Mouse (Mus musculus): ENCODE data around the gene Ntn4. TPM values are rescaled to one million over a fixed set of nuclear protein-coding genes. Genes with fewer than 3 reads are reported as not detected.
"Not testable (repeated sequence)": the region's sequence is repeated elsewhere in the genome, so short reads cannot be mapped to it uniquely, and the experiment has no call there.

Gene Ntn4
- polyA plus RNA-seq, 2 experiments, result 1.4 to 3.6 TPM

DNA sequence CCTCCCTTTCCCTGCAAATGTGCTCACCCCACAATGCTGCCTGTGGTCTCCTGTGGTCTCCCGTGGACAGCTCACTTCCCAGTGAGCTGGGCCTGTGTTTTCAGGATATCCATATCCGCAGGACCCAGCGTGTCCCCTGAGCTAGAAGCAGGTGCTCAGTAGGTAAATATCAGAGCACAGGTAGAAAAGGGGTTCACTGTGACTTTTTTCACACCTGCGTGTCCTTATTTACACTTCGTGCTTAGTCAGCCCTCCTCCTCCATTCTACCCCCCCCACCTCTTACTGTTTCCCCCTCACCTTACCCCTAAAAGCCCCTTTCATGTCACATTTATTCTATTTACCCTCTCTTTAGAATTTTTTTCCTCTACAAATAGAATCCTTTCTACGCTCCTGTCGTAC is 42.7 kb downstream of the Ntn4 start:
- 86% methylated on average over 7 of the region's 7 CpGs for WGBS
- no peaks in the 10 kb centered on the region for H3K27me3 ChIP-seq (ENCODE audit: control insufficient read depth, insufficient read depth, low read length)
- DNase-seq (ENCODE audit: low spot score) (no peak), ATAC-seq (ENCODE audit: low FRiP score, low read depth) (no peak)
- no peak overlapping the region for H3K9ac ChIP-seq (ENCODE audit: low read depth, low read length, severe bottlenecking)
- TF ChIP-seq POLR2A (IDR thresholded peaks at IDR 0.05; ENCODE audit: borderline replicate concordance, extremely low read depth, insufficient read depth, insufficient read length), result no peak
- no peaks in the 10 kb centered on the region for H3K9me3 ChIP-seq (ENCODE audit: control insufficient read depth, low read length)
- H3K36me3 ChIP-seq (ENCODE audit: control insufficient read depth, insufficient read depth, low read length), result no peaks in the 10 kb centered on the region
- no peak overlapping the region for H3K4me2 ChIP-seq (replicated peaks; ENCODE audit: low read depth, low read length, severe bottlenecking)
- peaks cover 20% of the 10 kb centered on the region for H3K4me1 ChIP-seq (ENCODE audit: control insufficient read depth, insufficient read depth, low read length)
- no peak overlapping the region for H3K4me3 ChIP-seq (replicated peaks; ENCODE audit: low read length)
- H3K27ac ChIP-seq (replicated peaks; ENCODE audit: low read depth, low read length), result no peak overlapping the region

DNA sequence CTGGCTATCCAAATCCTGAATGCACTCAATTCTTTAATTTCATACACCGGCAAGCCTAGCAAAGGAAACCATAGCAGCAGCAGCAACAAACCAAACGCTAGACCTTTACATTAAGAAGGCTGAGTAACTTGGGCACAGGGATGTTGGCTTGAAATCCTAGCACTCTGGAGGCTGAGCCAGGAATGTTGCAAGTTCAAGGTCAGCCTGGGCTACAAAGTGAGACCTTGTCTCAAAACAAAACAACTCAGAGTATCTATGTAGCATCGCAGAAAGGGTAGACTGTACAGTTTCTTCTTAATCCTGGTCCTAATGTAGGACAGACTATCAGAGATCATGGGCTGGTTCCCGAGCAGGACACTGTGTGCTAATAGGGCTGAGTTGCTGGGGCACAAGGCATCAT is 43.4 kb downstream of the Ntn4 start:
- no peaks in the 10 kb centered on the region for H3K27me3 ChIP-seq (ENCODE audit: control insufficient read depth, insufficient read depth, low read length)
- DNase-seq (ENCODE audit: low spot score) (no peak), ATAC-seq (ENCODE audit: low FRiP score, low read depth) (no peak)
- H3K9ac ChIP-seq (ENCODE audit: low read depth, low read length, severe bottlenecking), result no peak overlapping the region
- H3K27ac ChIP-seq (replicated peaks; ENCODE audit: low read depth, low read length), result no peak overlapping the region
- TF ChIP-seq POLR2A (IDR thresholded peaks at IDR 0.05; ENCODE audit: borderline replicate concordance, extremely low read depth, insufficient read depth, insufficient read length), result no peak
- H3K9me3 ChIP-seq (ENCODE audit: control insufficient read depth, low read length), result no peaks in the 10 kb centered on the region
- no peaks in the 10 kb centered on the region for H3K36me3 ChIP-seq (ENCODE audit: control insufficient read depth, insufficient read depth, low read length)
- 92% methylated on average over 4 of the region's 4 CpGs for WGBS
- no peak overlapping the region for H3K4me2 ChIP-seq (replicated peaks; ENCODE audit: low read depth, low read length, severe bottlenecking)
- no peak overlapping the region for H3K4me3 ChIP-seq (replicated peaks; ENCODE audit: low read length)
- H3K4me1 ChIP-seq (ENCODE audit: control insufficient read depth, insufficient read depth, low read length), result peaks cover 15% of the 10 kb centered on the region

DNA sequence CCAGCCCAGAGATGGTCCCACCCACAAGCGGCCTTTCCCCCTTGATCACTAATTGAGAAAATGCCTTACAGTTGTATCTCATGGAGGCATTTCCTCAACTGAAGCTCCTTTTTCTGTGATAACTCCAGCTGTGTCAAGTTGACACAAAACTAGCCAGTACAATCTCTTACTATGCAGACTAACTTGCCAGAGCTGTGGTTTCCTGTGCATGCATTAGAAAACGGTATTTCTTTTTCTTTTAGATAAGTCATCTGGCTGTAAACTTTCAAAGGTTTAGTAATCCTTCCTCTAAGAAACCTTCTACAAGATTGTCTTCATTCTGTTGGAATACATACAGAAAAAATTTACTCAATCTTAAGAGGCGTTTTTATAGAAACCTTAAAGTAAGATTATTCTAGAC is 44.9 kb downstream of the Ntn4 start:
- peaks cover 15% of the 10 kb centered on the region; the same call in 1 of the 2 replicates for H3K4me1 ChIP-seq (ENCODE audit: control insufficient read depth, insufficient read depth, low read length)
- not testable (repeated sequence) for DNase-seq (ENCODE audit: low spot score); H3K4me2 ChIP-seq (replicated peaks; ENCODE audit: low read depth, low read length, severe bottlenecking); H3K9ac ChIP-seq (ENCODE audit: low read depth, low read length, severe bottlenecking); H3K27me3 ChIP-seq (ENCODE audit: control insufficient read depth, insufficient read depth, low read length); H3K36me3 ChIP-seq (ENCODE audit: control insufficient read depth, insufficient read depth, low read length); H3K27ac ChIP-seq (replicated peaks; ENCODE audit: low read depth, low read length); H3K4me3 ChIP-seq (replicated peaks; ENCODE audit: low read length); H3K9me3 ChIP-seq (ENCODE audit: control insufficient read depth, low read length); ATAC-seq (ENCODE audit: low FRiP score, low read depth)
- 89% methylated on average over 3 of the region's 3 CpGs for WGBS

DNA sequence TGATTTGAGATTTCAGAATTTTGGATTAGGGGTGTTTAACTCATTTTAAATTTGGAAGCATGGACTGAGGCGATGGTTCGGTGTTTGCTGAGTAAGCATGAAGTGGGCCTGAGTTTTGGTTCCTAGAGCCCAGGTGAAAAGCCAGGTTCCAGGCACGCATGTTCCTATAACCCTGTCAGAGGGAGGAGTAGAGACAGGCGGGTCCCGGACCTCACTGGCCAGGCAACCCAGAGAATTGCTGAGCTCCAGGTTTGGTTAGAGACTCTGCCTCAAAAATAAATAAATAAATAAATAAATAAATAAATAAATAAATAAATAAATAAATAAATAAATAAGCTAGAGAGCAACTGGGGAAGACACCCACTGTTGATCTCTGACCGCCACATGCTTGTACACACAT is 46.1 kb downstream of the Ntn4 start:
- H3K4me1 ChIP-seq (ENCODE audit: control insufficient read depth, insufficient read depth, low read length), result peaks cover 10% of the 10 kb centered on the region; the same call in 1 of the 2 replicates
- DNase-seq (ENCODE audit: low spot score), result no peak
- 96% methylated on average over 6 of the region's 6 CpGs for WGBS
- H3K36me3 ChIP-seq (ENCODE audit: control insufficient read depth, insufficient read depth, low read length), result no peaks in the 10 kb centered on the region
- no peaks in the 10 kb centered on the region for H3K27me3 ChIP-seq (ENCODE audit: control insufficient read depth, insufficient read depth, low read length)
- no peak for ATAC-seq (ENCODE audit: low FRiP score, low read depth)
- H3K4me2 ChIP-seq (replicated peaks; ENCODE audit: low read depth, low read length, severe bottlenecking), result no peak overlapping the region
- H3K27ac ChIP-seq (replicated peaks; ENCODE audit: low read depth, low read length), result no peak overlapping the region
- H3K4me3 ChIP-seq (replicated peaks; ENCODE audit: low read length), result no peak overlapping the region
- no peak overlapping the region for H3K9ac ChIP-seq (ENCODE audit: low read depth, low read length, severe bottlenecking)
- H3K9me3 ChIP-seq (ENCODE audit: control insufficient read depth, low read length), result no peaks in the 10 kb centered on the region
- TF ChIP-seq POLR2A (IDR thresholded peaks at IDR 0.05; ENCODE audit: borderline replicate concordance, extremely low read depth, insufficient read depth, insufficient read length), result no peak

DNA sequence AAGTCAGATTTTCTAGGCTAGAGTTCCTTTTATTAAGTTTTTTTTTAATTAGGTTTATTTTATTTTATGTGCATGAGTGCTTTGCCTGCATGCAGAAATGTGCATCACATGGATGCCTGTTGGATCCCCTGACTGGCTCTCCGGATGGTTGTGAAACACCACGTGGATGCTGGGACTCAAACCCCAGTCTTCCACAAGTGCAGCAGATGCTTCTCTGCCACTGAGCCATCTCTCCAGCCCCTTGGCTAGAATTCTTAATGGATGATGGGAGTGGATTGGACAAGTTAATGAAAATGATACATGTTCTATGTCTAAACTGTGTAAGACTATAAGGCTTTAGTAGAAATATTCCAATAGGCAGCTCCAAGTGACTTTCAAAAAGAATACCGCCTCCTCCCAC is 47.3 kb downstream of the Ntn4 start:
- DNase-seq (ENCODE audit: low spot score) (no peak), ATAC-seq (ENCODE audit: low FRiP score, low read depth) (no peak)
- Histone ChIP-seq H3K4me3 (replicated peaks; ENCODE audit: low read length) (no peak overlapping the region), H3K9me3 (ENCODE audit: control insufficient read depth, low read length) (no peaks in the 10 kb centered on the region), H3K27me3 (ENCODE audit: control insufficient read depth, insufficient read depth, low read length) (no peaks in the 10 kb centered on the region), H3K9ac (ENCODE audit: low read depth, low read length, severe bottlenecking) (no peak overlapping the region), H3K36me3 (ENCODE audit: control insufficient read depth, insufficient read depth, low read length) (no peaks in the 10 kb centered on the region), H3K4me2 (replicated peaks; ENCODE audit: low read depth, low read length, severe bottlenecking) (no peak overlapping the region), H3K4me1 (ENCODE audit: control insufficient read depth, insufficient read depth, low read length) (peaks cover 10% of the 10 kb centered on the region; the same call in 1 of the 2 replicates), H3K27ac (replicated peaks; ENCODE audit: low read depth, low read length) (no peak overlapping the region)
- 91% methylated on average over 3 of the region's 3 CpGs for WGBS
- no peak for TF ChIP-seq POLR2A (IDR thresholded peaks at IDR 0.05; ENCODE audit: borderline replicate concordance, extremely low read depth, insufficient read depth, insufficient read length)

Data from limb, embryonic 14.5 days (tissue).